Mouse (Mus musculus) adrenal gland, postnatal 4 days (tissue): Measurements from ENCODE around the gene Spag4. TPM values are rescaled to one million over a fixed set of nuclear protein-coding genes. Genes with fewer than 3 reads are reported as not detected.
A peak's percentile ranks its signal among the peaks of the same experiment; 100 is the strongest.

Source experiments
- DNase-seq, 2 experiments: peaks; one replicate each; pipeline ENCODE4 v3.0.0; 2021 to 2022; ENCODE audit warnings: low spot score in 2 of 2, mixed read lengths in 2 of 2
- long read RNA-seq, 2 experiments: library from polyadenylated mRNA; stranded (forward); transcript quantifications; one replicate each; pipeline ENCODE4 v2.0.0; 2021
- total RNA-seq, 2 experiments: library from RNA; stranded (reverse); gene quantifications; 2 replicates each; pipeline ENCODE4 v1.2.3; 2021

The Spag4 gene
- total RNA-seq: 1 to 10 TPM; 3.2 to 5.8 TPM
- long read RNA-seq, experiment 1, partial matches to known transcripts: 0 of 4 reads
- long read RNA-seq, experiment 1, other reads (novel, unspliced or antisense): 4 of 4 reads
- long read RNA-seq, experiment 2, partial matches to known transcripts: 1 of 5 reads
- long read RNA-seq, experiment 2, other reads (novel, unspliced or antisense): 4 of 5 reads

DNA sequence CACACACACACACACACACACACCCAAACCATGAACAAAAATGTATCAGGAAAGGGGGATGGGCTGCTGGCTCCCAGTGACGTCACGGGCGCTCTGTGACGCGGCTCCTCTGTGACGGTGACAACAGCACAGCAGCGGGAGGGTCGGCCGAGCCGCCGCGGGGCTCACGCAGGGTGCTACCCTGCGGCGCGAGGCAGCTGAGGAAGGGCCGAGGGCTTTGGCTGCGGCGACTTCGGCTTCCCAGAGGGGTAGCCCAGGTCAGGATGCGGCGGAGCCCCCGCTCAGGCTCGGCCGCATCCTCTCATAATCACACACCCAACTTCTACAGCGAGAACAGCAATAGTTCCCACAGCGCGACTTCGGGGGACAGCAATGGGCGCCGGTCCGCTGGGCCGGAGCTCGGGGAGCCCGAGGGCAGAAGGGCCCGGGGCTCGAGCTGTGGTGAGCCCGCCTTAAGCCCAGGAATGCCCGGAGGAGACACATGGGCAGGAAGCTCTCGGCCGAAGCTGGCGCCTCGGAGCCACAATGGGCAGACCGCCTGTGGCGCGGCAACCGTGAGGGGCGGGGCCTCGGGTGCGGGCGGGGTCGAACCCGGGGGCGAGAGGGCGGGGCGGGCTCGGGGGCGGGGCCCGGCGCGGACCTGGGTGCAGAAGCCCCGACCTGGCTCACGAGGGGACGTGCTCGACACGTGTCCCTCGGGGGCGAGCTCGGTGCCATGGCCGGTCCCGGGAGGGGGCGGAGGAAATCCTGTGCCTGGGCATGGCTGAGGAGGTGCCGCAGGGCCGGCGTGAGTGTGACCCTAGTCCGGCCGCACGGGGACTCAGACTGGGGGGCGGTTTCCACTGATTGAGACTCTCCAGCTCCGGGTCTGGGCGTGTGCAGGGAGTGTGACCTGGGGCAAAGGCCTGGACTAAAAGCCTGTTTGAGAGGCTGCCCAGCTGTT is at the start of gene Spag4:
Gene Spag4 (plus strand): TSS at position 77 of the 943 bp plus-strand sequence.
- DNase-seq: peak; percentile 46 to 63

DNA sequence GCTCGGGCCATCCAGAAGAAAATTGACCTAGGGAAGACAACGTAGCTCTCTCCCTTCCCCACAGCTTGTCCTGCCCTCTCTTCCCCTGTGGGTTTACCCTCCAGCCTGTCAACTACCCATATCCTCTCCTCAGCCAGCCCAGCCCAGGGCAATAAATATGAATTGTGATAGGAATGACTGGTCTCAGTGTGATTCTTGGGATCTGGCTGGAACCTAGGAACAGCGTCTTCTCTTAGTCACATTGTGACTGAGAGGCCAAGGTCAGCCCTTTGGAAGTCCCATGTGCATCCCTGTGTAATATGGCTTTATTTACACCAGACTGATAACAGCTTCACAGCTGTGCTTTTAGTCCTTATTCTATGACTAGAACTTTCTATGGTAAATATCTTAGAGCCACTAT is 46.9 kb upstream of the Spag4 start:
- no peak for DNase-seq

DNA sequence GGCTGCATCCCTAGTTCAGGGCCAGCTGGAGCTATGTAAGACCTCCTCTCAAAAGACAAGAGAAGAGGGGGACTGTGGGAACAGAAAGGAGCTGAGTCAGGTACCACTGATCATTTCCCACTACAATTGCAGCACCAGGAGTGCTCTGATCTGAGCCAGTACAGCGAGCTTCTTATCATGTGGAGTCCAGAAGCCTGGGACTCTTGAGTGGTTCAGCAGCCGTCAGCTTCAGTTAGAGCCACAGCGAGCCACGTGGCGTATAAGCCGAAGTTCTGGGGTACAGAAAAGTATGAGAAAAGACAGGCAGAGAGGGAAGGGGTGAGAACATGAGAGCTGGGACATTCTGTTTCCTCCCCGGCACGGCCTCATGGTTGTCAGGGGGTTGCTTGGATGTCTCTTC is 43.8 kb upstream of the Spag4 start:
- DNase-seq: no peak

DNA sequence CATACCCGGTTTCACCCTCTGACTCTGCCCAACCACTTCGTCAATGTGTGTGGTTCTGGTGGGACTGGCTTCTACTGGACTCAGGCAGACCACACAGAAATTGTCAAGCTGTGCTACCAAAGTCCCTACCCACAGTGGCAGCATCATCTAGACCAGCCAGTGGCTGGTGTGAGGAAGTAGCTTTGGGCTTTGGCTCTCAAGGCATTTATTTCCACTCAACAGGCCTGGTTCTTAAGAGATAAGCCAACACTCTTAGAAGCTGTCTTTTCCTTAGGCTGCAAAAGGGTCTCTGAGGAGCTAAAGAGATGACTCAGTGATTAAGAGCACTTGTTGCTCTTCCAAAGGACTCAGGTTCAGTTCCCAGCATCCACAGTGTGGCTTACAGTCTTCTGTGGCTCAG is 43.2 kb upstream of the Spag4 start:
- no peak for DNase-seq

DNA sequence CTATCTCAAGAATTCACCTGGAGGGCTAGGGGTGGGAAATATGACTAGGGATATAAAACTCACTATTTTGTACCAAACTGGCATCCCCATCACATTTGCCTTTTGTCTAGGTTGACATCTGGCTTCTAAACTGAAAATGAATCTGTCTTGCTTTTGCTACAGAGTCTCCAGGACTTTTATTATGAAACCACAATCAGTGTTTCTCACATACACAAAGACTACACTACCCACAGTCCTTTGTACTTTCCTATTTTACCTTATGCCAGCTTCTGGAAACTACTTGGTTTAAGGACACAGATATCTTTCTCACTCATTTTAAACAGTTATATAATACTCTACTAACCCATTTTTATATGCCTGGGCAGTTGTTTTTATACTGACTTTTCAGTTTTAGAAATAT is 39.5 kb upstream of the Spag4 start:
- DNase-seq: no peak

DNA sequence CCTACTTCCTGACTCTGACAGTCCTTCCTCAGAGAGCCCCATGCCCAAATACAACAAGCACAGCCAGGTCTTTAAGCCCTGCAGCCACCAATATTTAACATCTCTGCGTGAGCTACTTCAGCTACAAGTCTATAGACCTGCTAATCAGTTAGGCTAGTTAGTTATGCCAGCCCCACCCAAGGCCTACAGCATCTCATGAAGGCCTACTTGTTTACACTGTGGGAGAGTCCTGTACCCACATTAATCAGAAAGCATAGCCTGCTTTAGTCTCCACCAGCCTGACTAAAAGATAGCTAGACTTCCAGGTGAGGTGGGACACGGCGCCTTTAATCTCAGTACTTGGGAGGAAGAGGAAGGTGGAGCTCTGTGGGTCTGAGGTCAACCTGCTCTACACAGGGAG is 25.6 kb upstream of the Spag4 start:
- DNase-seq: no peak

DNA sequence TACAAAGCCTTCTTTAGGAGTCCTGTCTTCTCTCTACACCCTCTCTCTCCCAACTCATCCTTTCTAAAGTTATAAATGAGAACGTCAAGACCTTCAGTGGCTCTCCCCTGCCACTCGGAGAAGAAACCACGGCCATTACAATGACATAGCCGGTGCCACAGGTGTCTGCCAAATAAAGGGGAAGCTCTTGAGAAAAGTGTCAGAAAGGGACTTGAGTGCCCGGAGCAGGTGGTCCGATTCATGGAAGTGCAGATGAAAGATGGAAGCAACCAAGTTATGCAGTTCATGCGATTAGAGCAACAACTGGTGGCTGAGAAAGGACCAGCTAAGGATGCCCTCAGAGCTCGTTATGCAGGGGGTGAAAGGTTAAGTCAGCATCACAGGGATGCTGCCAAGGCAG is 22.1 kb upstream of the Spag4 start:
- no peak for DNase-seq

DNA sequence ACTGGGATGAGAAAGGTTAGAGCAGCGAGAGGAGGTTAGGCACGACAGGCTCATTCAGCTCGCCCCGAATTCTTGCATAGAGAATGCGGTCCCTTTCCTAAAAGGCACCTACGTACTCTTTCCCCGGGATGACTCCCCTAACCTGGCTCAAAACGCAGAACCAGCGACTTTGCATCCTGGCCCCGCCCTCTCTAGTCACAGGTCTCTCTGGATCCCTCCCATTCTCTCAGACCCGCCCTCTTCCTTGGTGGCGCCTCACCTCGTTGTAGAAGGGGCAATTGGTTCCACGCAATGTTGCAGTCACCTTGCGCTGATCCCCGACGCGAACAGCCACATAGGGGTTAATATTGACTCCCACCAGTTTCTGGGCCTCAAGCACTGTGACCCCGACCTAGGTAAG is 17.0 kb upstream of the Spag4 start:
- DNase-seq: no peak

DNA sequence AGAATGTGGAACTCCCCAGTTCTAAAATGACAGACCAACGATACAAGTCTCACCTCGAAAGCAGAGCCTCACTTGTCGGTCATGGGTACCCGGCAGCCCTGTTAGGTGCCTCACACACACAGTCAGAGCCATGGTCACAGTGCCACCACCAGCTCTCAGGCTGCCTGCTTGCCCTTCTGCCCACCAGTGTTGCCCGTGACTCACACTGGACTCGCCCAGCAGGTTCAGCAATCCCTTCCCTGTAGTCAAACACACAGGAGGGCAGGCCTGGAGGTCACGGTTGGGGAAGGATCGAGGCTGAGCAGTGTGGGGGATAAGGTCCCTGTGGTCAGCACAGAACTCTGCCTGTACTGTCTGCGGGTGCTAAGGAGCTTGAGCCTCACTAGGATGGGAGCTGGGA is 12.2 kb upstream of the Spag4 start, which contains the start of gene Fer1l4:
Gene Fer1l4 (minus strand): TSS at position 132 of the 400 bp plus-strand sequence.
- DNase-seq: no peak

DNA sequence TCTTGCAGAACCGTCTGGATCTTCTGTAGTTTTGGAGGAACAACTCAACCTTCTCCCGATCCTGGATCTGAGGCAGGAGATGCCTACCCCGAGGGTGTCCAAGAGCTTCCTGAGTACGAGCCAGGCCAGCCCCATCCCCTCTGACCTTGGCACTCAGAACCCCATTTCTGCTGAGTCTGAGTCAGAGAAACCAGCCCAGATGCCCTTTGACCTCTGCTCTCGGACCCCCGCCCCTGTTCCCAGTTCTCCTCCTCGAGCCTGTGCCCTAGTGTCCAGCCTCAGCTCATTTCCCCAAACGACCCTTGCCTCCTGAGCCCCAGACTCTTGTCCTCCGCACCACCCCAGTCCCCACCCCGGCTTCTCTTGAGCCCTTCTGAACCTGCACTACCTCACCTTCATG is 1.2 kb downstream of the Spag4 start:
- DNase-seq: no peak

DNA sequence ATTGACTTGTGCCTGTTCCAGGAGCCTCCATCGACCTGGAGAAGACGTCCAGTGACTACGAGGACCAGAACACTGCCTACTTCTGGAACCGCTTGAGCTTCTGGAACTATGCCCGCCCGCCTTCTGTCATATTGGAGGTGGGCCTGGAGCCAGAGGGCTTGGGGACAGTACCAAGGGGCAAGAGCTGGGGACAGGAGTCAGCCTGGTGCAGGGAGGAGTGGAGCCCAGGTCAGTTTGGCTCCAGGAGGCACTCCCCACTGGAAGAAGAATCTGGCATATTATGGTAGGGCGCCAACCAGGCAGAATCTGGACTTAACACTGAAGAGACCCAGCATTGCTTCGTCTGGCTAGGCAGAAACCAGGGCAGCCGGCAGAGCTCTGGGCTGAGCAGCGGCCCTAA is 2.9 kb downstream of the Spag4 start:
- no peak for DNase-seq

DNA sequence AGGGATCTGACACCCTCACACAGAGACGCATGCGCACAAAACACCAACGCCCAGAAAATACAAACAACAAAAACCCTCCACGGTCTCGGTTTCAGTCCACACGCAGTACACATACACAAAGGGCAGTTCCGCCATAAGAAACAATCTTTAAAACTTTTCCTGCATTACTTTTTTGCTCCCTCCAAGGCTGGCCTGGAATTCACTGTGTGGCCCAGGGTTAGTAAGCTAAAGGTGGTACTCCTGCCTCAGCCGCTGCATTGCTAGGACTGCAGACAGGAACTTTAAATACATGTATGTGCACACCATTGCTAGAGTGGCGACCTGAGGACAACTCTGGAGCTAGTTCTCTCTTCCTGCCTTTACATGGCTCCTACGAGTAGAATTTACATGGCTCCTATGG is 6.3 kb downstream of the Spag4 start:
- no peak for DNase-seq

DNA sequence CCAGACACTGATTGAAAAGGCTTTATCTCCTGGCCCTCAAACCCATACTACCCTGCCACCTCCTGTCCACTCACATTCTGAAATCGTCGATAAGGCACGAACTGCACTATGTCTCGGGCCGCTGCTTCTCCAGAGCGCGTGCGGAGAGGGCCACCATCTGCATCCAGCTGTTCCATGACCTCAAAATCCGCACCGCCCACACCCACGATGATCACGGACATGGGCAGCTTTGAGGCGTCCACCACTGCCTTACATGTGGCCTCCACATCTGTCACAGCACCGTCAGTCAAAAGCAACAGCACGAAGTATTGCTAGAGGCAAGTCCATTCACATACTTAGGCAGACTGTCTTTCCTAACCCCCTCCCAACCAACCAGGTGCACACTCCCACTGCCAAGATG is 8.8 kb downstream of the Spag4 start:
- no peak for DNase-seq

DNA sequence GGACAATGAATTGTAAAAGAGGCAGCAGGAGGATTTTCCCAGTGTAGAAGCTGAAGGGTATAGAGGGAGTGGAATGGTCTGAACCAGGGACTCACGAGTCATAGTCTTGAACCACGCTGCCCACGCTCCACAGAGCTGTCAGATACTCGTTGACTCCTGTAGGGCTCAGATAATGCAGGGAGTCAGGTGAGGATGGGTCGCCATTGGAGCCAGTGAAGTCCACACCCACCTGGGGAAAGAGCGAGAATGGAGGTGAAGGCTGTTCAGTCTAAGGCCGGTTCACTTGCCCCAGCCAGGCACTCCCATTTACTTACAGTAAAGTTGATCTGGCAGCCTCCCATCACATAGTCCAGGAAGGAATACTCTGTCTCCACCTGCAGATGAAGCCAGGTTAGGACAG is 12.5 kb downstream of the Spag4 start:
- no peak for DNase-seq

DNA sequence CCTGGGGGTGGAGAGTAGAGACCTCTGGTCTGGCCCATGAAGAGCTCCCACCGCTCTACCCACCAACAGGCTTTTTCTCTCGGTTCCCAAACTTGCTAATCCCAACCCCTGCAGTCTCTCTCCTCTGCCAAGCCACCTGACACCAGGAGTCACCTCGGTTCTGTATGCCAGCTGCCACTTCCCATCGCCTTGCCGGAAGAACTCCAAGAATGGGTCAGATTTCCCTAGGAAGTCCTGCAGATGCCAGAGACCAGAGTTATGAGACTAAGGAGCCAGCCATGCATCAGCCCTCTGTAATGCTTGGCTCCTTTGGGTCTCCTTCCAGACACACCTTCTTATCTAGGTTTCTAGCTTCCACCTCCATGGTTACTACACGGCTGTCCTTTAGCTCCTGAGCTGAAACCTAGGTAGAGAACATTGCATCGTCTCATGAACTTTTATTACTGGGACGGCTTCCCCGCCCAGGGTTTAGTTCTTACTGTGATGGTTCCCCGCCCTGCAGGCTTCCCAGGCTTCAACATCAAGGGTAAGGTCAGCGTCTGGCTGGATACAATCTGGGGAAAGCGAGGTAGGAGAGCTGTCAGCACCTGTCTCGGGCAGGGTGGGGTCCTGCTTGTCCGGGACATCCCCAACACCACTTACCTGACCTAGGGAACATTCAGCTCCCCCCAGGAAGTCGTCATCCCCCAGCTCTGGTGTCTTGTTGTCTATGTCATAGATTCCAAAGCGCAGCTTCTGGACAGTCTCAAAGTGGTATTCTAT is 13.6 kb downstream of the Spag4 start:
- DNase-seq: no peak

DNA sequence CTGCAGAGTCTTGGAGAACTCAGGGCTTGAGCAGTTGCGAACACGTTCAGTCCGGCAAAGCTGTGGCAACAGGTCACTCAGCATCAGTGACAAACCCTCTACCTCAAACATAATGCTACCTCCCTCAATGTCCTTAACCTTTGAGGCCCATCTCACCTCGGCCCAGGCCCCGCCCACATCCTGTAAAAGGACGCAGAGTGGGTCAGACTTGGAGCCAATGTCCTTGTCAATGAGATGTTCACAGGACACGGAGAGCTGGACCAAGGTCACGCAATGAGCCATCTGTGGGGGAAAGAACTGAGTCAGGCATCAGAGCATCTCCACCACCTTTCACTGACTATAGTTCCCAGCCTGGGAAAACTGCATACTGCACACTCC is 14.2 kb downstream of the Spag4 start:
- DNase-seq: no peak

DNA sequence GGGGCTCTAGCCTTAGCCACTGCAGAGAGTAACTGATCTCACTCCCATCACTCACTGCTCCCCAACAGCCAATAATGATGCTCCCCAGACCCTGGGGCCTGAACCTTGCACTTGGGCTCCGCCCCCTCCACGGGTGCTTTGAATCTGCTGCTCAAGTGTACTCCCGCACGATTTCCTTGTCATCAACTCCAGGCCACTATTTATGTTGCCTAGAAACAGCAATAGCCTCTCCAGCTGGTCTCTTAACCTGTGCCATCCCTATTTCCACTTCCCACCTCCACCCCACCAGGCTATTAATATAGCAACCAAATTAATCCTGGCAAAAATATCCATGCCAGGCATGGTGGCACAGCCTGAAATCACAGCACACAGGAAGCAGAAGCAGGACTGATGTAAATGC is 14.7 kb downstream of the Spag4 start:
- no peak for DNase-seq

DNA sequence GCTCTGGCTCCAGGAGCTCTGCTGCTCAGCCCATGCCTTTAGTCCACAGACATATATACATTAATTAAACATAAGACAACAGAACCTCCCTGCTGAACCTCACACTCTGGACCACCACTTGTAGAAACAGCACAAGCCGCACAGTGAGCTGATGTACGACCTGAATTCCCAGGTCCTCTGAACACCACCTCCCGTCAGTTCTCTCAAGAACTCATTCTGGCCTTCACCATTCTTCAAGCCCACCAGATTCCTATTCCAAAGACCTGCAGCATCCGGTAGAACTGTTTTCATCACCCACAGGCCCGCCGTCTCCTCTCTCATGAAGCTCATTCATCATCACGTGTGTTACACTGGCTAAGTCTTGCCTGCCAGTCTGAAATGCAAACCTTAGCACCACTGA is 15.4 kb downstream of the Spag4 start:
- DNase-seq: no peak

DNA sequence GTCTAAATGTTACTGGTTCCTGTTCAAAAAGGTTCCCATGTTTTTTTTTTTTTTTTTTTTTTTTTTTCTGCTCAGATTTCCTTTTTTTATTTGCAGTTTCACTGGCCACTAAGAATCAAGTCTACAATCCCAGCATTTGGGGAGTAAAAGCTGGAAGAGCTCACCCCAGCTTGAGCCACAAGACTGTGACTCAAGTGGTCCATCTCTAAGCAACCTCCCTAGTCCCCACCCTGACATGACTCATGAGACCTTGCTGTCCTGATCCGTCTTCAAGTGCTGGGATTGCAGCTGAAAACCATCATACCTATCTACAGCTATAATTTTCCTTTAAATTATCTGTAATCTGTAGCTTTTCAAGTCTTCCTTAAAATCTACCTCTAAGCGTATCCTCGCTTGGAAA is 19.6 kb downstream of the Spag4 start:
- DNase-seq: no peak

DNA sequence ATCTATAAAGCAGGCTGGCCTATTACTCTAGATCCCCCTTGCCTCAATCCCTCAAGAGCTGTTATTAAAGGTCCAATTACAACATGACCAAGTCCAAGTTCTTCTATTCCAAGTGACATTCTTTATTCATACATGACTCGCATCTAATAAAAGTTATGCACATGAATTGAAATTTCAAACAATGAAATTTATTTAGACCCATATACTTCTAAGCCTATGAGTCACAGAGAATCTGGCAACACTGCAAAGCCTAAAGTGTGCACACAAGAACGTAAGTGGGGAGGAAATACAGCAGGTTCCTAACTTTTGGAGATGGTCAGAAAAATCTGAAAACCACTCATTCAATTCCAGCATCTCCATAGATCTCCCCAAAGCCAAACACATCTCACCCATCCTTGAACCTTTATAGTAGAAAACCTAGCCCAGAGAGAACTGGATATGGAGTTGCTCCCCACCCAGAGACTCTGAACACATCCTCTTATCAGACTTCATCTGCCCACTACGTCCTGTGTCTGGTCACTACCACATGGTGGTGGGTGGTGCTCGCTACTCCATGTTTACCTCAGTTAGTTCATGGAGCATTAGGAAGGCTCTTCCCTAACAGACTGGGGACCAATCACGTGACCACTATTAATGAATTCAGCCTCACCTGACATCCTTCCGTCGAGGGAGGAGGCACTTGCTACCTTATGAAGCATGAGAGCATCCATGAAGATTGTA is 22.6 kb downstream of the Spag4 start:
- DNase-seq: no peak

DNA sequence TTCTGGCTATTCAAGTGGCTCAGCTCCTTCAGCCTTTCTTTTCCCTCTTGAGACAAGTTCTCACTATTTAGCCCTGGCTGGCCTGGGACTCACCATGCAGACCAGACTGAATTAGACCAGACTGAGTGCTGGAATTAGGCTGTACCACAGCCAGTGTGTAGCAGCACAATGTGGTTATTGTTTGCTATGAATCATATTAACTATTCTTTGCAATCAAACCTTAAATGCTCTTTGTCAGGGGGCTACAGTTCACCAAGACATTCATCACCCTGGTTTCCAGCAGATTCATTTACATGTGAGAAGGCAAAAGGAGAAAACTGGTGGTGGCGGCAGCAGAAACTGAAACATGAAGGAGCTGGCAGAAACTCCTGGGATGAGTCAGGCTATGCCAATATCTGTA is 24.8 kb downstream of the Spag4 start:
- DNase-seq: no peak
